8 mouse cellular contexts compared by ENCODE assay signal in the genomic region with DNA sequence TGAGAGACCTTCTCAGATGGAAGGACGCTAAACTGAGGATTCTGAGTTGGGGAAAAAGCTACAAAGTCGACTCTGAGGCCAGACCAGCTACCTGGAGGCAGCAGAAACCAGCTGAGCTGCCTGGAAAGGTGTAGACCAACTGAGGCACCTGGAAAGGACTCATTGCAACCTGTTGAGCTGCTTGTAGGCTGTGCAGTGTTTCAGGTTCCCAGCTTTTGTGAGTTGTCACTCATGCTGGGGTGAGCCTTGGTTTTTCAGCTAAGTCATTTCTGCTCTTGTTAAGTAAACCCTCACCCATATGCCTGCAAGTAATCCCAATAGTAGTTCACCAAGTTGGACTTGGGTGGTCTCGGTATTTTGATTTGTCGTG. TPM values are rescaled to one million over a fixed set of nuclear protein-coding genes. Genes with fewer than 3 reads are reported as not detected.
DNase-seq lines count a peak whose midpoint lies in the region; ATAC-seq and TF ChIP-seq lines count a peak whose summit lies in the region.

No protein-coding gene starts in this region.

- no peaks in the 10 kb centered on the region for H3K36me3 ChIP-seq in kidney, adult 2 months (ENCODE audit: control insufficient read depth, insufficient read depth, low read length)
- peaks cover 10% of the 10 kb centered on the region for H3K36me3 ChIP-seq in forebrain, embryonic 12.5 days (replicated peaks)
- H3K36me3 ChIP-seq in limb, embryonic 15.5 days: peaks cover 9% of the 10 kb centered on the region

- H3K4me2 ChIP-seq in forebrain, embryonic 12.5 days: peak overlapping the region; percentile 80
- peak overlapping the region; percentile 55 for H3K4me2 ChIP-seq in limb, embryonic 15.5 days

- WGBS in kidney, adult 2 months: 14% methylated on average over 4 of the region's 4 CpGs
- WGBS in forebrain, embryonic 12.5 days: 28% methylated on average over 4 of the region's 4 CpGs
- 21% methylated on average over 4 of the region's 4 CpGs for WGBS in limb, embryonic 15.5 days
- WGBS in olfactory bulb, adult 2 months: 11% methylated on average over 4 of the region's 4 CpGs

- no peak overlapping the region for H3K27ac ChIP-seq in kidney, adult 2 months (ENCODE audit: insufficient read depth, low read depth, low read length)
- no peak overlapping the region for H3K27ac ChIP-seq in forebrain, embryonic 12.5 days
- peak overlapping the region; percentile 43; the same call in 1 of the 2 replicates for H3K27ac ChIP-seq in limb, embryonic 15.5 days
- peak overlapping the region; percentile 67 for H3K27ac ChIP-seq in olfactory bulb, adult 2 months (ENCODE audit: insufficient read depth, low read depth, low read length)

- H3K9me3 ChIP-seq in forebrain, embryonic 12.5 days: no peaks in the 10 kb centered on the region
- H3K9me3 ChIP-seq in limb, embryonic 15.5 days: no peaks in the 10 kb centered on the region

- peaks cover 2% of the 10 kb centered on the region; the same call in 1 of the 2 replicates for H3K4me1 ChIP-seq in kidney, adult 2 months (ENCODE audit: control insufficient read depth, insufficient read depth, low read length)
- peaks cover 15% of the 10 kb centered on the region for H3K4me1 ChIP-seq in forebrain, embryonic 12.5 days
- H3K4me1 ChIP-seq in limb, embryonic 15.5 days: peaks cover 13% of the 10 kb centered on the region
- peaks cover 14% of the 10 kb centered on the region; the same call in 1 of the 2 replicates for H3K4me1 ChIP-seq in olfactory bulb, adult 2 months (ENCODE audit: control insufficient read depth, insufficient read depth, low read length)

- no peaks in the 10 kb centered on the region for H3K27me3 ChIP-seq in kidney, adult 2 months (replicated peaks; ENCODE audit: control insufficient read depth, insufficient read depth, low read length)
- H3K27me3 ChIP-seq in forebrain, embryonic 12.5 days: no peaks in the 10 kb centered on the region
- no peaks in the 10 kb centered on the region for H3K27me3 ChIP-seq in limb, embryonic 15.5 days

- ATAC-seq in activated CD4-positive, CD25-positive, alpha-beta regulatory T cell, adult 4 months: peak; percentile 27
- peak; percentile 37; the same call in 1 of the 2 replicates for ATAC-seq in forebrain, embryonic 12.5 days (ENCODE audit: low FRiP score)
- peak; percentile 9; the same call in 1 of the 2 replicates for ATAC-seq in limb, embryonic 15.5 days (ENCODE audit: insufficient number of reproducible peaks, low FRiP score, low TSS enrichment, low read depth)

- no peak for TF ChIP-seq CTCF in kidney, adult 2 months (conservative IDR thresholded peaks at IDR 0.05; ENCODE audit: insufficient read depth, insufficient read length, low read depth, low read length)
- TF ChIP-seq CTCF in olfactory bulb, adult 2 months (IDR thresholded peaks at IDR 0.05; ENCODE audit: insufficient read depth, low read depth, low read length): no peak

- peak overlapping the region; percentile 92; the same call in 1 of the 2 replicates for H3K9ac ChIP-seq in forebrain, embryonic 12.5 days
- H3K9ac ChIP-seq in limb, embryonic 15.5 days: no peak overlapping the region

- DNase-seq in kidney, adult 2 months: no peak
- no peak for DNase-seq in kidney, adult 18-20 months
- no peak for DNase-seq in urinary bladder, postnatal 25 days (ENCODE audit: low spot score)
- DNase-seq in T-cell, adult 2 months (ENCODE audit: low spot score): no peak

- no peak for TF ChIP-seq POLR2A in kidney, adult 2 months (IDR thresholded peaks at IDR 0.05; ENCODE audit: low read depth, low read length)
- TF ChIP-seq POLR2A in olfactory bulb, adult 2 months (IDR thresholded peaks at IDR 0.05; ENCODE audit: insufficient read depth, low read depth, low read length): no peak

- peak overlapping the region; percentile 89 for H3K4me3 ChIP-seq in kidney, adult 2 months (ENCODE audit: insufficient read depth, low read depth, low read length)
- H3K4me3 ChIP-seq in forebrain, embryonic 12.5 days (replicated peaks): peak overlapping the region; percentile 90
- peak overlapping the region; percentile 74 for H3K4me3 ChIP-seq in limb, embryonic 15.5 days
- H3K4me3 ChIP-seq in olfactory bulb, adult 2 months (ENCODE audit: insufficient read depth, low read depth, low read length): peak overlapping the region; percentile 87

RNA-seq across cellular contexts. Expression of gene Nfrkb, which starts 0.5 kb away (rescaled TPM):
- 12.4 and 13.8 TPM in 2 replicates for polyA plus RNA-seq in kidney, adult 2 months (2012; rRNA removed)
- polyA plus RNA-seq in activated CD4-positive, CD25-positive, alpha-beta regulatory T cell, adult 4 months (2017; shearing (Covaris generic)): 10 to 100 TPM; 26.8 to 32.0 TPM
- 30.7 and 32.4 TPM in 2 replicates for polyA plus RNA-seq in forebrain, embryonic 12.5 days (2016; fragmentation: Nextera tagmentation; extraction: Ambion mirVana)
- 20.5 and 21.5 TPM in 2 replicates for polyA plus RNA-seq in limb, embryonic 15.5 days (2015; fragmentation: Nextera tagmentation; extraction: Ambion mirVana)
- not detected in 2 replicates for polyA plus RNA-seq in olfactory bulb, adult 2 months (2012; ENCODE audit: insufficient read depth, insufficient read length, low replicate concordance, missing spikeins)

Comparison
In these comparisons a context has a peak if more than half of its experiments do, and no peak if none do; other contexts are left out.
1. H3K27ac ChIP-seq: peak in limb, embryonic 15.5 days (single experiment) and olfactory bulb, adult 2 months (single experiment); none in kidney, adult 2 months (single experiment) and forebrain, embryonic 12.5 days (single experiment).
2. Peak in every context shown above with its lines, with median percentiles within 50 percentile points of each other: H3K4me3 ChIP-seq and ATAC-seq.